Mouse (Mus musculus): ENCODE measurements at regions not wholly inside any gene's neighbourhood (a gene's known extent, or its start where the extent isn't known, plus 50 kb on each side); places are given as distances from the start of the nearest gene placed in this dataset.

GRCm38 (mm10) chr2:166359995-166360394 is 204.5 kb upstream of the Sulf2 start:
- in situ Hi-C loops (cut with MboI, MseI) = no loop called here

GRCm38 (mm10) chr2:166357824-166358223 is 202.4 kb upstream of the Sulf2 start:
- in situ Hi-C loops (cut with MboI, MseI) = no loop called here

- in situ Hi-C loops (cut with MboI, MseI) = no loop called here
Measured at GRCm38 (mm10) chr2:166355944-166356343, 200.5 kb upstream of the Sulf2 start.

- in situ Hi-C loops (cut with MboI, MseI) = no loop called here
Measured at GRCm38 (mm10) chr2:166355446-166355845, 200.0 kb upstream of the Sulf2 start.

- in situ Hi-C loops (cut with MboI, MseI) = no loop called here
Measured at GRCm38 (mm10) chr2:166354391-166354790, 198.9 kb upstream of the Sulf2 start.

GRCm38 (mm10) chr2:166353447-166354111 is 198.1 kb upstream of the Sulf2 start:
- in situ Hi-C loops (cut with MboI, MseI) = no loop called here

DNA sequence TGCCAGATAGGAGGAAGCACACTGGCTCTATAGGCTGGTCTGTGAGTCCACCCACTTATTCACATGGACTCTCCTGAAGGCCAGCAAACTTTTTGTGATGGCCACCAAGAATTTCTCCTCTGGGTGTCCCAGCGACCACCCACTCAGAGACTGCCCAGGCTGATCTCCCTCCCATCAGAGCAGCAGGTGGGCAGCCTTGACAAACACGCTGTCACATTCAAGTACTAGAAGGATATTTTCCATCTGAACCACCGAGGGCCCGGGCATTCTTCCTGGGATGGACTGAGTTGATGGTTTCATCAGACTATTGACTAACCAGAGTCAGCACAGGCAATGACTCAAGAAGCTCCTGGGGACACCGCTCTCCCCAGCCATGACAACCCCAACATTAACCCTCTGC is 196.5 kb upstream of the Sulf2 start:
- in situ Hi-C loops (cut with MboI, MseI) = no loop called here

GRCm38 (mm10) chr2:166351581-166351980 is 196.1 kb upstream of the Sulf2 start:
- in situ Hi-C loops (cut with MboI, MseI) = no loop called here

DNA sequence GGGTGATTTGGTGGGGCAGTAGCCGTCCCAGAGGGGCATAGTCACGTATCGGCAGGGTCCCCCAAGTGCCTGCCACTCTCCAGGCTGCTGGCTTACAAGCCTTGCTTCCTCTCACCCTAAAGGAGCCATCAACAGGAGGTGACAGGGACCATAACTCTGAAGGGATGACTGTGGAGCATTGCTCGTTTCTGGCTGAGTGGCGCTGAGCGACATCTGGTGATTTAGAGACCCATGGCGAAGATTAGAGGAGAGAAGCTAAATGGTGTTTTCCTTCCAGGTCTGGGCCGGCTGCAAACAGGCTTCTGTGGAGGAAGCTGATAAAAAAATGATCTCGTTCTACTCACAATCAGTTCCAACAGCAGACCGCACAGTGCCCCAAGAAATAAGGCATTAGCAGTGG is 193.2 kb upstream of the Sulf2 start:
- in situ Hi-C loops (cut with MboI, MseI) = no loop called here

DNA sequence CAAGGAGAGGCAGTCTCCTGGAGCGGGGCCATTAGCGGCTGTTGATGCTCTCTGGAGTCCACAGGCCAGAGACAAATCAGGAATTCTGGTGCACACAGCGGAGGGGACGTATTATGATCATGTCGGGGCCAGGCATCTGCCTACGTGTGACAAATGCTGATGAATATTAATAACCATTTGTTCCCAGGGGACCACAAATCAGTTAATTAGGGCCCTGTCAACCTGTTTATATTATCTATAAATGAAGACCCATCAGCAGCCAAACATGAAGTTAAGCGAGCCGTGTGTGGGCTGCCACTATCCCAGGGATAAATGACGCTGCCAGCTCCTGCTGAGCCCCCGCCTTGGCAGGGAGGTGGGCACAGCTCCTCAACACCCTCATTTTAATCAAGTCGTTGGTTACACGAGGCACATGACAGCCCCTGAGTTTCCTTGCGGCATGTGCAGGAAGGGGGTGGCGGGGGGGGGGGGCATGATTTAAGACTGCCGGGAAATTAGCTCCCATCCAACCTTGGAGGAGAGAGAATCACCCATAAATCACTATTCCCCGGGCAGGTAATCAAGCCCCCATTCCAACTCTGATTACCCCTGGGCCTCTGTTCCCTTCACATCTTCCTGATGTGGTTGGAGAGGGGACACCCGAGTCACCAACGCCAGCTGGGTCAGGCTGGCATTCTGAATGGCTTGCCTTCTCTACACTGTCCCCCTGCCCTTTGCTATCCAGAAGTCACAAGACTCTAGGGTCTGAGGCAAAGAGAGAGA is 191.1 kb upstream of the Sulf2 start:
- in situ Hi-C loops (cut with MboI, MseI) = no loop called here

- in situ Hi-C loops (cut with MboI, MseI) = no loop called here
Measured at GRCm38 (mm10) chr2:166343551-166344340, 188.3 kb upstream of the Sulf2 start.

DNA sequence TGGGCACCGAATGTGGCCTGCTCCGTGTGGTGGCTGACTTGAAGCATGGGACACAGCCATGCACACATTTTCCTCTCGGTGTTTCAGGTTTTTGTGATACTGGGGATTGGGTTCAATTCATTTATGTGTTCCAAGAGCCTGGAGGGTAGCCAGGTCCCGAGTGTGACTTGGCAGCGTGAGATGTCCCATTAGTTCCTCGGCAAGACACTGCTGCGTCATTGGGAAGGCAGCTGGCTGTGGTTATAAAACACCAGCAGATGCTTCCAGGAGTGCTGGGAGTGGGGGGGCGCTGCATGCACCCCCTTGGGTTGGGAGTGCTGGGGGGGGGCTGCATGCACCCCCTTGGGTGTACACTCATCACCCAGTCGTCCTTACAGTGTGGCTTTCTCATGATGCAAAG is 186.9 kb upstream of the Sulf2 start:
- in situ Hi-C loops (cut with MboI, MseI) = no loop called here

DNA sequence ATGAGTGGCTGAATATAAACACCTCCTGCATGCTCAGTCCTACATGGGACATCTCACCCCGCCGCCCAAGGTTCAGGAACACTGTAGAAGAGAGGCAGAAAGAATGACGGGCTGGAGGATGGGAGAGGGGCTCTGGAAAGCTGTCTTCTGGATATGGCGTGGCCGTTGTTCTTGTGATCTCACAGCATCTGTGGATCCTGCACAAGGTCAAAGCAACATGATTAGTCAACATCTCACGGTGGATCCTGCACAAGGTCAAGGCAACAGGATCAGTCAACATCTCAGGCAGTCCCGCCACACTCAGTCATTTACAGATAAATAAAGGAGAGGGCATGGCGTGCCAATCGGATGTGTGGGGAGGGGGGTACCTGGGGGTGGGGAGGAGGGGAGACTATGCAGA is 184.7 kb upstream of the Sulf2 start:
- in situ Hi-C loops (cut with MboI, MseI) = no loop called here

DNA sequence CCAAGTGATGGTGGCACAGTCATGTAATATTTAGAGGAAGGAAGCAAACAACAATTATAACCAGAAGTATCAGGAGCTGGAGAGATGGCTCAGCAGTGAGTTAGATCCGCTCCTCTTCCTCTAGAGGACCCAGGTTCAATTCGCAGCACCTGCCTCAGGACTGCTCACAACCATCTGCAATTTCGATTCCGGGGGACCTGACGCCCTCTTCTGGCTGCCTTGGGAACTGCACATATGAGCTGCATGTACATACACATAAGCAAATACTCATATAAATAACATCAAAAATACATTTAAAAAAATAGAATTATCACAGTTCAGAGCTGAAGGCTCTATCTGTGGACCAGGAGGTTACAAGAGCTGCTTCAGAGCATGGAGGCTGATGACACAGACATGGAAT is 184.0 kb upstream of the Sulf2 start:
- in situ Hi-C loops (cut with MboI, MseI) = no loop called here

- in situ Hi-C loops (cut with MboI, MseI) = no loop called here
Measured at GRCm38 (mm10) chr2:166338396-166339085, 183.1 kb upstream of the Sulf2 start.

GRCm38 (mm10) chr2:166337666-166338065 is 182.2 kb upstream of the Sulf2 start:
- in situ Hi-C loops (cut with MboI, MseI) = no loop called here

DNA sequence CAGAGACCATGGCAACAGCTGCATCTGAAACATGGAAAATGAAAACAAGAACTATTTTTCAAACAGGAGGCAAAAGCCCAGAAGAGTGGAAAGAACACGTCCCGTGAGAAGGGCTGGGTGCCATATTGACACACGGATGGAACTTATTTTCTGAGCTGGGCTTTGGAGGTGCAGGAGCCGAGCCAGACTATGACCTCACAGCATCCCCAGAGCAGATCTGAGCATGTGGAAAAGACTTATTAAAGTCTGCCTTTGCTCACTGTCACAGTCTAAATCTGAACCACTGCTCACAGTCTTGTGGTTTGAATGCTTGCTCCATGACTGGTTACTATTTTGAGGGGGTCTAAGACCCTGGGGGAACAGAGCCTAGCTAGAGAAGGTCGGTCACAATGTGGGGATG is 180.2 kb upstream of the Sulf2 start:
- in situ Hi-C loops (cut with MboI, MseI) = no loop called here

DNA sequence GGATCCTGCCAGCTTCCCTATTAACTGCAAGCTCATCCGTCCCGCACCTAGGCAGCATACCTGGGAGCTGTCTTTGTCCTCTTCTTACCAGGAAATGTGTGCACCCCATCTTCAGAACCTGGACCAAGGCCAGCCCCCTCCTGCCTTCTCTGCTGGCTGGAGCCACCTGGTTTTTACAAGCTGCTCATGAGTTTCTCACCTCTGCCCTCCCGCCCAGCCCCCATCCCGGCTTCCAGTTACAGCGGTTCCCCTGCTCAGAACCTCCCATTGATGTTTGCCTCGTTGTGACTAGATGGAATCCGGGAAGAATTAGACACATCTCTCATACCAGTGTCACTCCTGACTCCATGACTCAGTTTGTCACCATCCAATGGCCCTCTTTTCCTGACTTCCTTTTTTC is 179.1 kb upstream of the Sulf2 start:
- in situ Hi-C loops (cut with MboI, MseI) = no loop called here

GRCm38 (mm10) chr2:166333818-166334217 is 178.4 kb upstream of the Sulf2 start:
- in situ Hi-C loops (cut with MboI, MseI) = no loop called here

DNA sequence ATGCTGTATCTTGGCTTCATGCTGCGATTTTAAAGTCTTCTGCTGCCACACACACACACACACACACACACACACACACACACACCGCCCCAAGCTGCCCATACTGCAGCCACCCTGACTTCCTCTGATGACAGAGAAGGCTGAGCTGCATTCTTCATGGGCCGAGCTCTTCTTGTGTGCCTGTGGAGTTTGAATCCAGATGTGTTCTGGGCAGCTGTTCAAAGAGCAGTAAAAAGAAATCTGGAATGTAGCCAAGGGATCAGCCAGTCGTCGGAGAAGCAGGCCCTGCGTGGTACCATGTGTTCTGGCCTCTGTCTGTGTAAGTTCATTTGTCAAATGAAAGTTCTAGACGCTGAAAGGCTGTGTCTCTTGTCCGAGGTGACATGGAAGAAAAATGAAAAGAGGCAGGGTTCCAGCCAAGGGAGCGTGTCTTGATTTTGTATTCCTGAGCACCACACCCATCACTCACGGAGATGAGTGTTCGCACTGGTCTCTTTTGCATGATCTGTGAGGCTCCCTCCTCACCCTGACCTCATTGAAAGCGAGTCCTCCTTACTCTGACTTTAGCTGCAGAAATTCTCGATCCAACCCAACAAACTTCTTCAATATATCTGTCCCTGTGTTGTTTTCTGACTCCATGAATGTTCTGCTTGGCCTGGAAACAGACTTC is 177.4 kb upstream of the Sulf2 start:
- in situ Hi-C loops (cut with MboI, MseI) = no loop called here

GRCm38 (mm10) chr2:166331192-166331591 is 175.7 kb upstream of the Sulf2 start:
- in situ Hi-C loops (cut with MboI, MseI) = no loop called here
